Mouse (Mus musculus) thymus, adult 2 months (tissue): ENCODE results near the gene Rdh16. TPM values are rescaled to one million over a fixed set of nuclear protein-coding genes. Genes with fewer than 3 reads are reported as not detected.
"Not testable (repeated sequence)": the region's sequence is repeated elsewhere in the genome, so short reads cannot be mapped to it uniquely, and the experiment has no call there.

Source experiments
- DNase-seq: peaks from one replicate; pipeline ENCODE4 v3.0.0; 2021
- H3K27ac ChIP-seq: fragments of 200-500 bp; 2 replicates; pipeline ENCODE4 v1.5.1; 2012; ENCODE audit warnings: low read length, control low read depth; ENCODE audit not compliant: control insufficient read depth, insufficient read depth
- H3K27me3 ChIP-seq: fragments of 200-500 bp; 2 replicates; pipeline ENCODE4 v1.6.1; 2012; ENCODE audit warnings: mild to moderate bottlenecking, low read length, moderate library complexity, mixed read lengths; ENCODE audit not compliant: control insufficient read depth, insufficient read depth
- H3K36me3 ChIP-seq: fragments of 200-500 bp; 2 replicates; pipeline ENCODE4 v1.6.1; 2012; ENCODE audit warnings: mild to moderate bottlenecking, low read length, moderate library complexity; ENCODE audit not compliant: control insufficient read depth, insufficient read depth
- H3K4me1 ChIP-seq: fragments of 200-500 bp; replicated peaks from 2 replicates; pipeline ENCODE4 v1.6.1; 2012; ENCODE audit warnings: low read length; ENCODE audit not compliant: control insufficient read depth, insufficient read depth
- H3K4me3 ChIP-seq: fragments of 200-500 bp; 2 replicates; pipeline ENCODE4 v1.5.1; 2012; ENCODE audit warnings: mild to moderate bottlenecking, low read length, control low read depth, moderate library complexity; ENCODE audit not compliant: control insufficient read depth, insufficient read depth
- CTCF ChIP-seq: fragments of 200-500 bp; IDR thresholded peaks from 2 replicates; pipeline ENCODE4 v1.5.1; 2012; ENCODE audit warnings: mild to moderate bottlenecking, control low read depth, low read length, moderate library complexity, borderline replicate concordance; ENCODE audit not compliant: control insufficient read depth, poor library complexity, insufficient read depth; ENCODE audit errors: extremely low read depth
- POLR2A ChIP-seq: fragments of 200-500 bp; IDR thresholded peaks from 2 replicates; pipeline ENCODE4 v1.6.1; 2012; ENCODE audit warnings: mild to moderate bottlenecking, low read length, control low read depth, moderate library complexity; ENCODE audit not compliant: control insufficient read depth, poor library complexity, insufficient read depth; ENCODE audit errors: extremely low read depth
- WGBS: fragments of 180-500 bp; shearing (Covaris S2); methylation state at CpG from one replicate; pipeline ENCODE4 v1.1.7; 2018; 5-methylcytosine and 5-hydroxymethylcytosine counted together
- polyA plus RNA-seq: library from polyadenylated mRNA; depleted of rRNA; stranded (reverse); fragments of >200 nt; gene quantifications from 2 replicates; pipeline ENCODE4 v1.2.3, GENCODE M21; 2012; rRNA removed

Rdh16 gene
- polyA plus RNA-seq, 1 experiment = 0.03 TPM

- no peak overlapping the region for H3K27ac ChIP-seq
- H3K4me1 ChIP-seq = no peaks in the 10 kb centered on the region
- H3K4me3 ChIP-seq = no peak overlapping the region
- TF ChIP-seq CTCF (no peak), POLR2A (no peak)
- no peaks in the 10 kb centered on the region for H3K27me3 ChIP-seq
- no peaks in the 10 kb centered on the region for H3K36me3 ChIP-seq
- DNase-seq = no peak
- WGBS = 76% methylated on average over 1 of the region's 1 CpGs
Observed at GRCm38 (mm10) chr10:127886551-127886950, 85.6 kb downstream of the Rdh16 start.

GRCm38 (mm10) chr10:127886971-127887370 is 86.0 kb downstream of the Rdh16 start:
- Histone ChIP-seq H3K27me3 (no peaks in the 10 kb centered on the region), H3K4me3 (no peak overlapping the region), H3K4me1 (no peaks in the 10 kb centered on the region), H3K27ac (no peak overlapping the region), H3K36me3 (no peaks in the 10 kb centered on the region)
- 85% methylated on average over 4 of the region's 4 CpGs for WGBS
- TF ChIP-seq POLR2A (no peak), CTCF (no peak)
- no peak for DNase-seq

GRCm38 (mm10) chr10:127888605-127889004 is 87.7 kb downstream of the Rdh16 start, which contains the start of gene Rdh7:
Gene Rdh7 (minus strand): TSS chr10:127888817.
- DNase-seq = no peak
- Histone ChIP-seq H3K4me1 (peaks cover 2% of the 10 kb centered on the region; the same call in 1 of the 2 replicates), H3K27me3 (no peaks in the 10 kb centered on the region), H3K4me3 (no peak within 1 kb of the TSS), H3K27ac (no peak within 1 kb of the TSS), H3K36me3 (no peaks in the 10 kb centered on the region)
- TF ChIP-seq CTCF = no peak
- TF ChIP-seq POLR2A = no peak

GRCm38 (mm10) chr10:127891481-127891880 is 90.5 kb downstream of the Rdh16 start:
- Histone ChIP-seq H3K27ac (no peak overlapping the region), H3K36me3 (no peaks in the 10 kb centered on the region), H3K27me3 (no peaks in the 10 kb centered on the region), H3K4me3 (no peak overlapping the region), H3K4me1 (peaks cover 4% of the 10 kb centered on the region; the same call in 1 of the 2 replicates)
- DNase-seq = no peak
- WGBS = 88% methylated on average over 1 of the region's 1 CpGs
- TF ChIP-seq POLR2A = no peak
- no peak for TF ChIP-seq CTCF

GRCm38 (mm10) chr10:127893163-127894022 is 92.4 kb downstream of the Rdh16 start:
- H3K36me3 ChIP-seq, H3K4me1 ChIP-seq, H3K27me3 ChIP-seq, H3K27ac ChIP-seq, H3K4me3 ChIP-seq: not testable (repeated sequence)
- WGBS = 55% methylated on average over 5 of the region's 5 CpGs
- peak; percentile 21 for DNase-seq

Other genes starting within 250 kb of the Rdh16 start
- gene Lrp1, start 180.0 kb upstream of the Rdh16 start, polyA plus RNA-seq = 35.3 and 40.3 TPM in 2 replicates
- 168 and 185 TPM in 2 replicates for gene Stat6, start 158.2 kb upstream of the Rdh16 start, polyA plus RNA-seq
- 14.2 and 15.0 TPM in 2 replicates for gene Nemp1, start 134.3 kb upstream of the Rdh16 start, polyA plus RNA-seq
- gene Nab2, start 132.6 kb upstream of the Rdh16 start, polyA plus RNA-seq = 69.3 and 79.2 TPM in 2 replicates
- 1.6 and 1.8 TPM in 2 replicates for gene Myo1a, start 96.0 kb upstream of the Rdh16 start, polyA plus RNA-seq
- gene Tac2, start 76.7 kb upstream of the Rdh16 start, polyA plus RNA-seq = 4.3 and 4.5 TPM in 2 replicates
- 7.4 and 8.3 TPM in 2 replicates for gene Zbtb39, start 61.6 kb upstream of the Rdh16 start, polyA plus RNA-seq
- 2.3 and 2.4 TPM in 2 replicates for gene Gpr182, start 49.4 kb upstream of the Rdh16 start, polyA plus RNA-seq
- gene Rdh1, start 41.4 kb upstream of the Rdh16 start, polyA plus RNA-seq = 0.04 and 0.08 TPM in 2 replicates
- 0.10 TPM in 1 of 2 replicates, not detected in the other for gene Rdh16f1, start 41.4 kb upstream of the Rdh16 start, polyA plus RNA-seq
- gene Rdh9, start 24.8 kb upstream of the Rdh16 start, polyA plus RNA-seq = 0.14 and 0.20 TPM in 2 replicates
- not detected in 2 replicates for gene Rdh19, start 48.8 kb downstream of the Rdh16 start, polyA plus RNA-seq
- 0.32 TPM in 1 of 2 replicates, not detected in the other for gene Rdh16f2, start 65.3 kb downstream of the Rdh16 start, polyA plus RNA-seq
- 0.11 and 1.7 TPM in 2 replicates for gene Rdh7, start 87.7 kb downstream of the Rdh16 start, polyA plus RNA-seq
- gene Sdr9c7, start 97.4 kb downstream of the Rdh16 start, polyA plus RNA-seq = 0.52 and 1.3 TPM in 2 replicates
- gene Hsd17b6, start 206.5 kb downstream of the Rdh16 start, polyA plus RNA-seq = 1.2 and 1.6 TPM in 2 replicates
- 20.8 and 21.1 TPM in 2 replicates for gene Prim1, start 214.0 kb downstream of the Rdh16 start, polyA plus RNA-seq
- 204 and 209 TPM in 2 replicates for gene Naca, start 234.4 kb downstream of the Rdh16 start, polyA plus RNA-seq